Mouse (Mus musculus): Measurements from ENCODE around the gene Spata13.

GRCm38 (mm10) chr14:60688509-60689205 is 54.9 kb downstream of the Spata13 start:
- TF ChIP-seq GATA1 (IDR thresholded peaks at IDR 0.05; ENCODE audit: low read depth, low read length) (no peak), JUND (IDR thresholded peaks at IDR 0.05; ENCODE audit: low read depth, low read length) (no peak), CTCF (IDR thresholded peaks at IDR 0.05 in 2 of 3, conservative IDR thresholded peaks at IDR 0.05 in 1 of 3; ENCODE audit: control insufficient read depth in 1 of 3, insufficient read depth in 1 of 3, low read depth in 2 of 3, low read length in 3 of 3, poor library complexity in 1 of 3, severe bottlenecking in 1 of 3) (peak; percentile 63 to 87 (median 73)), HCFC1 (IDR thresholded peaks at IDR 0.05; ENCODE audit: low read depth, low read length) (no peak), POLR2A (IDR thresholded peaks at IDR 0.05; ENCODE audit: control insufficient read depth in 1 of 2, insufficient read depth in 1 of 2, low read depth in 1 of 2, low read length in 2 of 2, poor library complexity in 1 of 2) (no peak), TCF12 (IDR thresholded peaks at IDR 0.05; ENCODE audit: low read depth, low read length) (no peak), SIN3A (IDR thresholded peaks at IDR 0.05; ENCODE audit: low read length) (no peak), ZNF384 (IDR thresholded peaks at IDR 0.05; ENCODE audit: low read depth, low read length) (no peak), CHD1 (IDR thresholded peaks at IDR 0.05; ENCODE audit: low read depth, low read length) (no peak), USF1 (IDR thresholded peaks at IDR 0.05; ENCODE audit: low read depth, low read length) (no peak)

All from MEL (cell line).